In genomic region chr2:178121946-178122665, GRCm38 (mm10) we compare ENCODE assay signal across 13 mouse cellular contexts. TPM values are rescaled to one million over a fixed set of nuclear protein-coding genes. Genes with fewer than 3 reads are reported as not detected.
DNase-seq lines count a peak whose midpoint lies in the region; ATAC-seq and TF ChIP-seq lines count a peak whose summit lies in the region.
"Had no signal": no experiment of that assay in that cellular context is flagged by ENCODE, and none has a peak within 500 bp of the region (broad histone marks: within the 10 kb centered on the region; RNA-seq: fewer than 3 reads in every experiment).

No protein-coding gene starts in this region.

- peaks cover 15% of the 10 kb centered on the region for H3K27me3 ChIP-seq in kidney, embryonic 16.5 days (ENCODE audit: insufficient read depth, low read length)
- no peaks in the 10 kb centered on the region for H3K27me3 ChIP-seq in kidney, adult 2 months (replicated peaks; ENCODE audit: control insufficient read depth, insufficient read depth, low read length)

- WGBS in kidney, embryonic 16.5 days, result 15% methylated on average over 4 of the region's 4 CpGs
- WGBS in kidney, adult 2 months, result 25% methylated on average over 4 of the region's 4 CpGs

- peaks cover 27% of the 10 kb centered on the region for H3K4me1 ChIP-seq in kidney, embryonic 16.5 days (ENCODE audit: insufficient read depth, low read length)
- no peaks in the 10 kb centered on the region for H3K4me1 ChIP-seq in kidney, adult 2 months (ENCODE audit: control insufficient read depth, insufficient read depth, low read length)

- peak; percentile 44 for DNase-seq in embryo, embryonic 10 days (ENCODE audit: low spot score)
- DNase-seq in embryo, embryonic 9.5 days (ENCODE audit: extremely low spot score), result no peak
- no peak for DNase-seq in kidney, adult 2 months
- DNase-seq in urinary bladder, adult 2 months (ENCODE audit: low spot score), result peak; percentile 9
- DNase-seq in urinary bladder, postnatal 14 days (ENCODE audit: low spot score), result no peak
- DNase-seq in adipocyte (ENCODE audit: low spot score), result no peak
- no peak for DNase-seq in left cerebral cortex, adult 11 months (ENCODE audit: low spot score)
- DNase-seq: kidney, adult 11 months; lung, postnatal 14 days had no signal

- peak; percentile 63 for ATAC-seq in kidney, embryonic 16.5 days (ENCODE audit: low FRiP score, low TSS enrichment)
- ATAC-seq: forebrain, embryonic 15.5 days had no signal

- no peak overlapping the region for H3K4me2 ChIP-seq in kidney, embryonic 16.5 days (replicated peaks; ENCODE audit: low read depth, low read length)
- H3K4me2 ChIP-seq: forebrain, embryonic 15.5 days; limb, embryonic 15.5 days had no signal

- no peak overlapping the region for H3K9ac ChIP-seq in kidney, embryonic 16.5 days (replicated peaks; ENCODE audit: low read length)
- H3K9ac ChIP-seq: forebrain, embryonic 15.5 days; limb, embryonic 15.5 days had no signal

- no peak overlapping the region for H3K27ac ChIP-seq in kidney, embryonic 16.5 days (ENCODE audit: low read length)
- no peak overlapping the region for H3K27ac ChIP-seq in kidney, adult 2 months (ENCODE audit: insufficient read depth, low read depth, low read length)
- H3K27ac ChIP-seq: forebrain, embryonic 15.5 days; limb, embryonic 15.5 days had no signal

- no peak for TF ChIP-seq CTCF in kidney, adult 2 months (conservative IDR thresholded peaks at IDR 0.05; ENCODE audit: insufficient read depth, insufficient read length, low read depth, low read length)

- H3K4me3 ChIP-seq in kidney, embryonic 16.5 days (ENCODE audit: low read length), result no peak overlapping the region
- H3K4me3 ChIP-seq in kidney, adult 2 months (ENCODE audit: insufficient read depth, low read depth, low read length), result no peak overlapping the region
- H3K4me3 ChIP-seq: forebrain, embryonic 15.5 days; limb, embryonic 15.5 days had no signal

- TF ChIP-seq POLR2A in kidney, adult 2 months (IDR thresholded peaks at IDR 0.05; ENCODE audit: low read depth, low read length), result no peak

- H3K36me3 ChIP-seq in kidney, embryonic 16.5 days (ENCODE audit: insufficient read depth, low read length), result no peaks in the 10 kb centered on the region
- no peaks in the 10 kb centered on the region for H3K36me3 ChIP-seq in kidney, adult 2 months (ENCODE audit: control insufficient read depth, insufficient read depth, low read length)
- H3K36me3 ChIP-seq: forebrain, embryonic 15.5 days; G1E; limb, embryonic 15.5 days had no signal

- no peaks in the 10 kb centered on the region for H3K9me3 ChIP-seq in kidney, embryonic 16.5 days (ENCODE audit: low read length)
- H3K9me3 ChIP-seq: forebrain, embryonic 15.5 days; limb, embryonic 15.5 days had no signal

RNA-seq across cellular contexts. Expression of gene Phactr3, which starts 3.3 kb away (rescaled TPM):
- polyA plus RNA-seq in kidney, embryonic 16.5 days (2015; fragmentation: Nextera tagmentation; extraction: Ambion mirVana), result 0.63 and 0.71 TPM in 2 replicates
- polyA plus RNA-seq in kidney, adult 2 months (2012; rRNA removed), result 0.05 and 0.17 TPM in 2 replicates
- polyA plus RNA-seq in urinary bladder, adult 2 months (2012; rRNA removed), result 0.66 and 1.6 TPM in 2 replicates
- polyA plus RNA-seq: G1E had no signal

RNA-seq across cellular contexts. Expression of gene Zfp931, which starts 43.8 kb away (rescaled TPM):
- polyA plus RNA-seq in kidney, embryonic 16.5 days (2015; fragmentation: Nextera tagmentation; extraction: Ambion mirVana), result 18.3 and 19.9 TPM in 2 replicates
- polyA plus RNA-seq in kidney, adult 2 months (2012; rRNA removed), result 2.3 and 3.2 TPM in 2 replicates
- polyA plus RNA-seq in urinary bladder, adult 2 months (2012; rRNA removed), result 13.0 and 13.5 TPM in 2 replicates

Comparison
In these comparisons a context has a peak if more than half of its experiments do, and no peak if none do; other contexts are left out.
1. DNase-seq: peak in embryo, embryonic 10 days (single experiment) and urinary bladder, adult 2 months (single experiment); none in embryo, embryonic 9.5 days (single experiment), kidney, adult 2 months (single experiment), urinary bladder, postnatal 14 days (single experiment), adipocyte (single experiment) and left cerebral cortex, adult 11 months (single experiment).